ENCODE assay signal across 29 mouse cellular contexts in genomic region chr15:97919217-97919616, GRCm38 (mm10). TPM values are rescaled to one million over a fixed set of nuclear protein-coding genes. Genes with fewer than 3 reads are reported as not detected.
"Had no signal": no experiment of that assay in that cellular context is flagged by ENCODE, and none has a peak within 500 bp of the region (broad histone marks: within the 10 kb centered on the region; RNA-seq: fewer than 3 reads in every experiment).

No protein-coding gene starts in this region.

- ATAC-seq: forebrain, embryonic 13.5 days; forebrain, embryonic 14.5 days; forebrain, embryonic 15.5 days; forebrain, embryonic 16.5 days; forebrain, postnatal 0 days had no signal

- H3K4me3 ChIP-seq: embryonic facial prominence, embryonic 10.5 days; embryonic facial prominence, embryonic 12.5 days; embryonic facial prominence, embryonic 13.5 days; embryonic facial prominence, embryonic 15.5 days; erythroblast, embryonic 14.5 days; forebrain, embryonic 10.5 days; forebrain, embryonic 12.5 days; forebrain, embryonic 13.5 days; forebrain, embryonic 15.5 days; gastrocnemius, adult 2 months; heart, adult 2 months had no signal

- DNase-seq: cerebellum, adult 2 months; cerebellum, adult 8-10 months; cerebellum, adult 9-10 months; cerebellum, adult 9-11 months; cerebellum, postnatal 10 days; cerebellum, postnatal 14 days; cerebellum, postnatal 25 days; cerebellum, postnatal 36 days; embryo, embryonic 11 days; forebrain, postnatal 0 days; gastrocnemius, adult 2 months; gastrocnemius, postnatal 10 days; gastrocnemius, postnatal 14 days; gastrocnemius, postnatal 25 days; gastrocnemius, postnatal 36 days; heart, adult 11 months; heart, adult 18-20 months; heart, adult 2 months had no signal

- H3K27me3 ChIP-seq: embryonic facial prominence, embryonic 12.5 days; embryonic facial prominence, embryonic 13.5 days; embryonic facial prominence, embryonic 15.5 days; forebrain, embryonic 12.5 days; forebrain, embryonic 13.5 days; forebrain, embryonic 15.5 days had no signal

- H3K36me3 ChIP-seq: embryonic facial prominence, embryonic 10.5 days; embryonic facial prominence, embryonic 12.5 days; embryonic facial prominence, embryonic 13.5 days; embryonic facial prominence, embryonic 15.5 days; forebrain, embryonic 10.5 days; forebrain, embryonic 12.5 days; forebrain, embryonic 15.5 days had no signal

- H3K4me2 ChIP-seq: embryonic facial prominence, embryonic 12.5 days; embryonic facial prominence, embryonic 13.5 days; embryonic facial prominence, embryonic 15.5 days; forebrain, embryonic 12.5 days; forebrain, embryonic 13.5 days; forebrain, embryonic 15.5 days had no signal

- H3K9me3 ChIP-seq: embryonic facial prominence, embryonic 10.5 days; embryonic facial prominence, embryonic 12.5 days; embryonic facial prominence, embryonic 13.5 days; embryonic facial prominence, embryonic 15.5 days; forebrain, embryonic 10.5 days; forebrain, embryonic 12.5 days; forebrain, embryonic 13.5 days; forebrain, embryonic 15.5 days had no signal

- H3K9ac ChIP-seq: embryonic facial prominence, embryonic 12.5 days; embryonic facial prominence, embryonic 13.5 days; embryonic facial prominence, embryonic 15.5 days; forebrain, embryonic 12.5 days; forebrain, embryonic 13.5 days; forebrain, embryonic 15.5 days; forebrain, postnatal 0 days had no signal

- H3K27ac ChIP-seq: embryonic facial prominence, embryonic 10.5 days; embryonic facial prominence, embryonic 12.5 days; embryonic facial prominence, embryonic 13.5 days; embryonic facial prominence, embryonic 15.5 days; forebrain, embryonic 10.5 days; forebrain, embryonic 12.5 days; forebrain, embryonic 13.5 days; forebrain, embryonic 15.5 days; gastrocnemius, adult 2 months; heart, adult 2 months had no signal

RNA-seq across cellular contexts. Expression of gene Vdr, which starts 8.8 kb away (rescaled TPM):
- polyA plus RNA-seq: erythroblast, embryonic 14.5 days; forebrain, embryonic 13.5 days; forebrain, embryonic 16.5 days had no signal
